Mouse (Mus musculus): Measurements from ENCODE around the gene Det1.

The Det1 gene

GRCm38 (mm10) chr7:78782639-78783581 is 64.2 kb downstream of the Det1 start, which contains the start of the genes Mrps11 and Mrpl46:
Gene Mrps11 (plus strand): TSS chr7:78783119.
Gene Mrpl46 (minus strand): TSS chr7:78783531.
- DNase-seq (ENCODE audit: low read depth, low spot score) = peak; percentile 92

- no peak for DNase-seq (ENCODE audit: low read depth, low spot score)
These were observed 68.3 kb downstream of the Det1 start for GRCm38 (mm10) chr7:78778741-78779140.
